Mouse (Mus musculus) CH12.LX (cell line): Measurements from ENCODE around the gene Cmtm6. TPM values are rescaled to one million over a fixed set of nuclear protein-coding genes. Genes with fewer than 3 reads are reported as not detected.

Source experiments
- DNase-seq: peaks from one replicate; pipeline ENCODE4 v3.0.0-alpha.2; 2013; ENCODE audit errors: extremely low read depth
- H3K27ac ChIP-seq: 2 replicates; pipeline ENCODE4 v1.5.1; 2012; ENCODE audit warnings: low read depth, mild to moderate bottlenecking, control low read depth, moderate library complexity; ENCODE audit not compliant: insufficient read depth
- H3K27me3 ChIP-seq: replicated peaks from 2 replicates; pipeline ENCODE3; 2012; ENCODE audit warnings: inconsistent platforms
- H3K36me3 ChIP-seq, 2 experiments: replicated peaks in 1 of 2; 2 replicates each; pipeline versions ENCODE3 to v1.6.1; 2012; ENCODE audit warnings: inconsistent platforms in 1 of 2, low read length in 1 of 2, mild to moderate bottlenecking in 1 of 2, mixed read lengths in 1 of 2, moderate library complexity in 1 of 2; ENCODE audit not compliant: control insufficient read depth in 1 of 2, insufficient read depth in 1 of 2
- H3K4me1 ChIP-seq, 2 experiments: 2 replicates each; pipeline ENCODE4 v1.6.1; 2012; ENCODE audit warnings: inconsistent platforms in 1 of 2, moderate library complexity in 1 of 2; ENCODE audit not compliant: insufficient read depth in 2 of 2, control insufficient read depth in 1 of 2
- H3K4me2 ChIP-seq: 2 replicates; pipeline ENCODE4 v1.6.1; 2012; ENCODE audit warnings: low read depth, mild to moderate bottlenecking, control low read depth; ENCODE audit not compliant: poor library complexity, insufficient read depth, severe bottlenecking
- H3K4me3 ChIP-seq, 3 experiments: fragments of 150-350 bp in 1 of 3; sonication (generic) in 1 of 3; replicated peaks in 1 of 3; 2 replicates each; pipeline versions ENCODE3 to v1.5.1; 2011 to 2012; ENCODE audit warnings: low read depth in 2 of 3, low read length in 2 of 3, mild to moderate bottlenecking in 2 of 3, moderate library complexity in 2 of 3, control low read depth in 1 of 3, improper control_type of control experiment in 1 of 3, inconsistent platforms in 1 of 3, mixed read lengths in 1 of 3; ENCODE audit not compliant: poor library complexity in 1 of 3
- H3K79me2 ChIP-seq: replicated peaks from 2 replicates; pipeline ENCODE4 v1.6.1; 2012; ENCODE audit warnings: mild to moderate bottlenecking, moderate library complexity; ENCODE audit not compliant: control insufficient read depth, poor library complexity, insufficient read depth, severe bottlenecking; ENCODE audit errors: extremely low read depth
- H3K9ac ChIP-seq: 2 replicates; pipeline ENCODE4 v1.6.1; 2012; ENCODE audit warnings: low read depth, mild to moderate bottlenecking, control low read depth, moderate library complexity; ENCODE audit not compliant: insufficient read depth
- H3K9me3 ChIP-seq: replicated peaks from 2 replicates; pipeline ENCODE3; 2012; ENCODE audit warnings: low read length, inconsistent platforms, mixed read lengths
- BHLHE40 ChIP-seq: IDR thresholded peaks from 2 replicates; pipeline ENCODE4 v1.6.1; 2011; ENCODE audit warnings: mild to moderate bottlenecking, low read depth, low read length, improper control_type of control experiment
- CHD2 ChIP-seq: IDR thresholded peaks from 2 replicates; pipeline ENCODE4 v1.6.1; 2011; ENCODE audit warnings: low read length, improper control_type of control experiment
- CTCF ChIP-seq, 2 experiments: IDR thresholded peaks in 1 of 2; conservative IDR thresholded peaks in 1 of 2; 2 replicates each; pipeline ENCODE4 v1.5.1; 2011 to 2012; ENCODE audit warnings: low read depth in 2 of 2, low read length in 2 of 2, improper control_type of control experiment in 1 of 2, inconsistent platforms in 1 of 2, mild to moderate bottlenecking in 1 of 2, moderate library complexity in 1 of 2
- E2F4 ChIP-seq: IDR thresholded peaks from 2 replicates; pipeline ENCODE4 v1.6.1; 2011; ENCODE audit warnings: low read depth, low read length, improper control_type of control experiment; ENCODE audit not compliant: insufficient replicate concordance
- ELF1 ChIP-seq: IDR thresholded peaks from 2 replicates; pipeline ENCODE4 v1.6.1; 2014; ENCODE audit warnings: low read depth, mild to moderate bottlenecking, inconsistent platforms, low read length, improper control_type of control experiment
- EP300 ChIP-seq: IDR thresholded peaks from 2 replicates; pipeline ENCODE4 v1.6.1; 2011; ENCODE audit warnings: low read length, improper control_type of control experiment
- ETS1 ChIP-seq: conservative IDR thresholded peaks from 2 replicates; pipeline ENCODE4 v1.6.1; 2012; ENCODE audit warnings: low read depth, mild to moderate bottlenecking, inconsistent platforms, low read length, improper control_type of control experiment, moderate library complexity
- GABPA ChIP-seq: IDR thresholded peaks from 2 replicates; pipeline ENCODE4 v1.6.1; 2012; ENCODE audit warnings: low read depth, low read length, improper control_type of control experiment, inconsistent platforms; ENCODE audit not compliant: insufficient replicate concordance
- HCFC1 ChIP-seq: IDR thresholded peaks from 2 replicates; pipeline ENCODE4 v1.6.1; 2012; ENCODE audit warnings: low read depth, mild to moderate bottlenecking, inconsistent platforms, low read length, improper control_type of control experiment
- IRF4 ChIP-seq: IDR thresholded peaks from 2 replicates; pipeline ENCODE4 v1.6.1; 2014; ENCODE audit warnings: low read depth, mild to moderate bottlenecking, inconsistent platforms, low read length, improper control_type of control experiment
- JUND ChIP-seq: conservative IDR thresholded peaks from 2 replicates; pipeline ENCODE4 v1.6.1; 2011; ENCODE audit warnings: low read depth, low read length, improper control_type of control experiment
- KAT2A ChIP-seq: IDR thresholded peaks from 2 replicates; pipeline ENCODE4 v1.6.1; 2012; ENCODE audit warnings: low read length, improper control_type of control experiment, inconsistent platforms; ENCODE audit not compliant: insufficient replicate concordance
- MAFK ChIP-seq: IDR thresholded peaks from 2 replicates; pipeline ENCODE4 v1.6.1; 2011; ENCODE audit warnings: low read length, improper control_type of control experiment; ENCODE audit not compliant: insufficient replicate concordance
- MXI1 ChIP-seq: IDR thresholded peaks from 2 replicates; pipeline ENCODE4 v1.6.1; 2011; ENCODE audit warnings: mild to moderate bottlenecking, low read depth, low read length, improper control_type of control experiment
- NELFE ChIP-seq: IDR thresholded peaks from 2 replicates; pipeline ENCODE4 v1.6.1; 2011; ENCODE audit warnings: low read depth, low read length, improper control_type of control experiment
- NRF1 ChIP-seq: IDR thresholded peaks from 2 replicates; pipeline ENCODE4 v1.6.1; 2014; ENCODE audit warnings: low read depth, mild to moderate bottlenecking, inconsistent platforms, low read length, improper control_type of control experiment, moderate library complexity
- POLR2A ChIP-seq: IDR thresholded peaks from 2 replicates; pipeline ENCODE4 v1.6.1; 2011; ENCODE audit warnings: low read depth, mild to moderate bottlenecking, improper control_type of control experiment, low read length
- RCOR1 ChIP-seq: conservative IDR thresholded peaks from 2 replicates; pipeline ENCODE4 v1.6.1; 2012; ENCODE audit warnings: low read depth, mild to moderate bottlenecking, inconsistent platforms, low read length, improper control_type of control experiment
- SMC3 ChIP-seq: IDR thresholded peaks from 2 replicates; pipeline ENCODE4 v1.6.1; 2011; ENCODE audit warnings: low read depth, low read length, improper control_type of control experiment
- TBP ChIP-seq: conservative IDR thresholded peaks from 2 replicates; pipeline ENCODE4 v1.6.1; 2011; ENCODE audit warnings: low read depth, low read length, improper control_type of control experiment
- TCF12 ChIP-seq: IDR thresholded peaks from 2 replicates; pipeline ENCODE4 v1.6.1; 2014; ENCODE audit warnings: low read depth, mild to moderate bottlenecking, inconsistent platforms, low read length, improper control_type of control experiment
- USF1 ChIP-seq: IDR thresholded peaks from 2 replicates; pipeline ENCODE4 v1.6.1; 2014; ENCODE audit warnings: low read depth, mild to moderate bottlenecking, inconsistent platforms, low read length, improper control_type of control experiment
- USF2 ChIP-seq: conservative IDR thresholded peaks from 2 replicates; pipeline ENCODE4 v1.6.1; 2011; ENCODE audit warnings: low read depth, low read length, improper control_type of control experiment
- ZC3H11A ChIP-seq: IDR thresholded peaks from 2 replicates; pipeline ENCODE4 v1.6.1; 2012; ENCODE audit warnings: low read depth, mild to moderate bottlenecking, inconsistent platforms, low read length, improper control_type of control experiment
- ZKSCAN1 ChIP-seq: IDR thresholded peaks from 2 replicates; pipeline ENCODE4 v1.6.1; 2012; ENCODE audit warnings: low read depth, inconsistent platforms, low read length, improper control_type of control experiment, borderline replicate concordance
- dilution Hi-C: fragments of 300-500 bp; cut with MboI; formaldehyde crosslinking; loops from 2 replicates; pipeline ENCODE4 v1.14.3; 2020; ENCODE audit warnings: low sequenced_read_pairs; ENCODE audit not compliant: extremely low pct_unique_long_range_greater_than_20kb, extremely low pct_ligation_motif_present
- in situ Hi-C: fragments of 300-500 bp; cut with MboI; formaldehyde crosslinking; loops from 3 replicates; pipeline ENCODE4 v1.14.3; 2019; ENCODE audit warnings: low sequenced_read_pairs, low pct_ligation_motif_present, low pct_unique_long_range_greater_than_20kb, mixed read lengths
- polyA plus RNA-seq: library from polyadenylated mRNA; unstranded; fragments of >175 nt; gene quantifications from 2 replicates; pipeline ENCODE4 v1.2.1, GENCODE M21; 2012; ENCODE audit warnings: low read depth; ENCODE audit not compliant: insufficient read length
- total RNA-seq, 2 experiments: library from RNA; depleted of rRNA; stranded (reverse); fragments of 300-350 nt in 1 of 2; fragments of >200 nt in 1 of 2; gene quantifications; 2 replicates each; pipeline ENCODE4 v1.2.3; 2012 to 2014

Gene Cmtm6
- total and polyA plus RNA-seq, 3 experiments, result 30.1 to 39.5 (median 38.0) TPM

DNA sequence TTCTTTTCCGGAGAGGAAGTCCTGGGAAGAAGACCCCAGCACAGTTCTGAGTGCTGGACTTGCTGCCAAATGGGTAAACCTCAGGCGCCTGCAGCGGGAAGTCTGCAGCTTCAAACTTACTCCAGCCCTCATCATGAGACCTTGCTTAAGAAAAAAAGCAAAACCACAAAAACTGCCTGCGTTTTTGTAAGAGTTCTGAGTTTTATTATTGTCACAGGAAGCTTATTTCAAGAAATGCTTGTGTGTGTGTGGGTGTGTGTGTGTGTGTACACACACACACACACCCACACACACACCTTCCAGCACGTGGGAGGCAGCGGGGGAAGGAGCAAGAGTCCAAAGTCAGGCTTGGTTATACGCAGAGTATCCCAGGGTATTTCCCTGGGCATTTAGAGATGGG, 27.4 kb downstream of the Cmtm6 start:
- Histone ChIP-seq H3K27ac (peak overlapping the region; percentile 63), H3K4me1 (peaks cover 24 to 64% of the 10 kb centered on the region in 2 experiments), H3K79me2 (no peaks in the 10 kb centered on the region; the same call in 1 of the 2 replicates), H3K36me3 (peaks cover 23 to 45% of the 10 kb centered on the region in 2 experiments), H3K4me2 (peak overlapping the region; percentile 18; the same call in 1 of the 2 replicates), H3K4me3 (peak overlapping the region in 1 of 3 experiments; percentile 32), H3K27me3 (no peaks in the 10 kb centered on the region), H3K9ac (no peak overlapping the region), H3K9me3 (no peaks in the 10 kb centered on the region)
- no peak for DNase-seq
- no peak for TF ChIP-seq NELFE
- peak; percentile 69 for TF ChIP-seq BHLHE40
- no peak for TF ChIP-seq MAFK
- TF ChIP-seq MXI1, result no peak
- dilution Hi-C loops (no loop called here), in situ Hi-C loops (loop anchor here (5.0 to 10.0 kb wide), 2 partner anchors 34 to 113 kb away; partner anchors contain the start of gene Cnot10)

DNA sequence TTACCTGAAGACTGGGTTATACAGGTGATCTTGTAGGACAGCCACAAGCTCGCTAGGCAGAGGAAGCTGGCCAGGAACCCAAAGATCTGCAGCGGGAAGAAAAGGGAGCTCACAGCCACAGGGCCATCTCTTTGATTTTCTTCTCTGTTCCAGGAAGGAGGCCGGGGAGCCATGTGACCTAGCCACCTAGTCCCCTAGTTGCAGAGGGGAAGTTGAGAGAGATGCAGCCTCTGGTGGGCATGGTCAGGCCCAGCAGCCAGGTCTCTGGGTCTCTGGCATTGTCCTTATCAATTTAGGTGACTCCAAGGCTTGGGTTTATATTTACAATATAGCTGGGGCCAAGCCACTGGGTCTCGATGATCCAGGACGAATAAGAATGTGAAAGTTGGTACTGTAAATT, 27.9 kb downstream of the Cmtm6 start:
- Histone ChIP-seq H3K9me3 (no peaks in the 10 kb centered on the region), H3K4me1 (peaks cover 24 to 64% of the 10 kb centered on the region in 2 experiments), H3K79me2 (no peaks in the 10 kb centered on the region; the same call in 1 of the 2 replicates), H3K27me3 (no peaks in the 10 kb centered on the region), H3K4me2 (no peak overlapping the region), H3K4me3 (peak overlapping the region in 1 of 3 experiments; percentile 32)
- in situ Hi-C loops, result loop anchor here (5.0 to 10.0 kb wide), 2 partner anchors 34 to 114 kb away; partner anchors contain the start of gene Cnot10
- no peak for DNase-seq
- TF ChIP-seq MAFK (no peak), ZC3H11A (no peak), ELF1 (0 out of 2 replicates have a peak, but pooled peaks have one; percentile 23), BHLHE40 (no peak), USF1 (peak; percentile 22; the same call in 1 of the 2 replicates), JUND (no peak), ETS1 (no peak), SMC3 (no peak), ZKSCAN1 (no peak), CTCF (conservative IDR thresholded peaks at IDR 0.05 in 1 of 2, IDR thresholded peaks at IDR 0.05 in 1 of 2; ENCODE audit: low read depth in 2 of 2, low read length in 2 of 2) (no peak)
- TF ChIP-seq, all 38 proteins: peak for 2
- Histone ChIP-seq H3K36me3 (peaks cover 24 to 49% of the 10 kb centered on the region in 2 experiments), H3K9ac (no peak overlapping the region), H3K27ac (peak overlapping the region; percentile 63)
- dilution Hi-C loops, result no loop called here

DNA sequence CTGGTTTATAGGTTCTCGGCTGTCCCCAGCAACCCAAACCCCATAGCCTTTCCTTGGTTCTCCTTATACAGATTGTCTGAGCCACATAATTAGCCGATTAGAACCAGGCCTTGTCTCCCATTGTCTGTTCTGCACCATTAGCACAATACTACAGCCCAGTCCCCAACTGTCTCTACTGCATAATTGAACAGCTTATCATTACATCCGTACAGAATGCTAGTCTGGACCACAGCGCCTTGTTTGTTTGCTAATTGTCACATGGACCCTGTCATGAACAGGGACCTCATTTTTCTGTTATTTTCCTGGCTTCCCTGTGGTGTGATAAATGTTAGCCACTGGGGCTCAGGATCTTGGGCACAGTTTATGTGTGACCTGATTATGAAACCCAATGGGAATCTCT, 29.0 kb downstream of the Cmtm6 start:
- Histone ChIP-seq H3K4me1 (peaks cover 24 to 61% of the 10 kb centered on the region in 2 experiments), H3K9me3 (no peaks in the 10 kb centered on the region), H3K4me3 (no peak overlapping the region), H3K9ac (no peak overlapping the region), H3K79me2 (no peaks in the 10 kb centered on the region; the same call in 1 of the 2 replicates), H3K27me3 (no peaks in the 10 kb centered on the region), H3K4me2 (no peak overlapping the region), H3K27ac (peak overlapping the region; percentile 74), H3K36me3 (peaks cover 21 to 47% of the 10 kb centered on the region in 2 experiments)
- dilution Hi-C loops, result no loop called here
- in situ Hi-C loops, result loop anchor here (5.0 to 10.0 kb wide), 2 partner anchors 32 to 115 kb away; partner anchors contain the start of gene Cnot10
- DNase-seq, result no peak
- no peak for TF ChIP-seq NELFE
- no peak for TF ChIP-seq E2F4
- TF ChIP-seq IRF4, result no peak
- no peak for TF ChIP-seq EP300
- no peak for TF ChIP-seq SMC3
- TF ChIP-seq NRF1, result no peak
- TF ChIP-seq POLR2A, result no peak
- TF ChIP-seq GABPA, result no peak
- TF ChIP-seq TBP, result no peak
- TF ChIP-seq KAT2A, result no peak
- no peak for TF ChIP-seq HCFC1
- TF ChIP-seq USF2, result no peak
- TF ChIP-seq CHD2, result no peak
- TF ChIP-seq TCF12, result no peak
- no peak for TF ChIP-seq RCOR1
